Mouse (Mus musculus) cerebellum, adult 2 months (tissue): ENCODE measurements around the gene Fam13c.

Source experiments
- CTCF ChIP-seq: fragments of 200-500 bp; IDR thresholded peaks from 2 replicates; pipeline ENCODE4 v1.5.1; 2011; ENCODE audit warnings: low read depth, mild to moderate bottlenecking, control low read depth, low read length, moderate library complexity, borderline replicate concordance; ENCODE audit not compliant: insufficient read depth
- POLR2A ChIP-seq: fragments of 200-500 bp; IDR thresholded peaks from 2 replicates; pipeline ENCODE4 v1.6.1; 2011; ENCODE audit warnings: low read length, control low read depth, borderline replicate concordance; ENCODE audit not compliant: insufficient read depth

- no peak for TF ChIP-seq CTCF
- TF ChIP-seq POLR2A = no peak
Observed at GRCm38 (mm10) chr10:70398224-70398623, 42.1 kb upstream of the Fam13c start.
